Mouse (Mus musculus) cerebellum, adult 2 months (tissue): ENCODE data around the gene Ly75.

Source experiments
- CTCF ChIP-seq: fragments of 200-500 bp; IDR thresholded peaks from 2 replicates; pipeline ENCODE4 v1.5.1; 2011; ENCODE audit warnings: low read depth, mild to moderate bottlenecking, control low read depth, low read length, moderate library complexity, borderline replicate concordance; ENCODE audit not compliant: insufficient read depth
- POLR2A ChIP-seq: fragments of 200-500 bp; IDR thresholded peaks from 2 replicates; pipeline ENCODE4 v1.6.1; 2011; ENCODE audit warnings: low read length, control low read depth, borderline replicate concordance; ENCODE audit not compliant: insufficient read depth

- TF ChIP-seq POLR2A: no peak
- TF ChIP-seq CTCF: no peak
These were observed 36.6 kb downstream of the Ly75 start for GRCm38 (mm10) chr2:60346531-60346930.
